Mouse (Mus musculus) limb, embryonic 14.5 days (tissue): Measurements from ENCODE around the gene Olfr393. TPM values are rescaled to one million over a fixed set of nuclear protein-coding genes. Genes with fewer than 3 reads are reported as not detected.

Source experiments
- ATAC-seq: fragments of 200-750 bp; cut with Nextera tagmentation; 2 replicates; pipeline ENCODE4 v1.8.0; 2017; ENCODE audit warnings: low read depth, moderate number of reproducible peaks, moderate TSS enrichment; ENCODE audit not compliant: low FRiP score
- DNase-seq: peaks from one replicate; pipeline ENCODE4 v3.0.0-alpha.2; 2015; ENCODE audit warnings: low spot score
- H3K27ac ChIP-seq: fragments of 300-500 bp; sonication (generic); replicated peaks from 2 replicates; pipeline ENCODE4 v1.5.1; 2014; ENCODE audit warnings: low read depth, mild to moderate bottlenecking, low read length, moderate library complexity, mixed read lengths
- H3K27me3 ChIP-seq: fragments of 300-500 bp; sonication (generic); 2 replicates; pipeline ENCODE4 v1.6.1; 2014; ENCODE audit warnings: low read length, mixed read lengths; ENCODE audit not compliant: control insufficient read depth, insufficient read depth
- H3K36me3 ChIP-seq: fragments of 300-500 bp; sonication (generic); 2 replicates; pipeline ENCODE4 v1.6.1; 2014; ENCODE audit warnings: mild to moderate bottlenecking, low read length, moderate library complexity, mixed read lengths; ENCODE audit not compliant: control insufficient read depth, insufficient read depth
- H3K4me1 ChIP-seq: fragments of 300-500 bp; sonication (generic); 2 replicates; pipeline ENCODE4 v1.6.1; 2014; ENCODE audit warnings: antibody characterized with exemption, low read length, mixed read lengths; ENCODE audit not compliant: control insufficient read depth, insufficient read depth
- H3K4me2 ChIP-seq: fragments of 300-500 bp; sonication (generic); replicated peaks from 2 replicates; pipeline ENCODE4 v1.6.1; 2014; ENCODE audit warnings: low read depth, mild to moderate bottlenecking, low read length, moderate library complexity; ENCODE audit not compliant: severe bottlenecking
- H3K4me3 ChIP-seq: fragments of 300-500 bp; sonication (generic); replicated peaks from 2 replicates; pipeline ENCODE4 v1.5.1; 2014; ENCODE audit warnings: low read length
- H3K9ac ChIP-seq: fragments of 300-500 bp; sonication (generic); 2 replicates; pipeline ENCODE4 v1.6.1; 2014; ENCODE audit warnings: mild to moderate bottlenecking, low read depth, low read length, moderate library complexity; ENCODE audit not compliant: severe bottlenecking
- H3K9me3 ChIP-seq: fragments of 300-500 bp; sonication (generic); 2 replicates; pipeline ENCODE4 v1.6.1; 2016; ENCODE audit warnings: low read length; ENCODE audit not compliant: control insufficient read depth
- POLR2A ChIP-seq: fragments of 200-500 bp; IDR thresholded peaks from 2 replicates; pipeline ENCODE4 v1.8.0; 2012; ENCODE audit warnings: inconsistent platforms, mild to moderate bottlenecking, moderate library complexity, borderline replicate concordance; ENCODE audit not compliant: insufficient read depth, insufficient read length; ENCODE audit errors: extremely low read depth
- WGBS: fragments of 180-500 bp; shearing (Covaris S2); extraction: QIAGEN DNeasy Blood & Tissue Kit; methylation state at CpG from one replicate; pipeline ENCODE4 v1.1.7; 2014; 5-methylcytosine and 5-hydroxymethylcytosine counted together
- polyA plus RNA-seq, 2 experiments: library from polyadenylated mRNA; depleted of rRNA in 1 of 2; stranded (reverse) in 1 of 2; unstranded in 1 of 2; fragments of >200 nt; fragmentation: Nextera tagmentation in 1 of 2; extraction: Ambion mirVana in 1 of 2; gene quantifications; 2 replicates each; pipeline versions ENCODE4 v1.2.1 to v1.2.3; 2012 to 2014

Olfr393 gene
- polyA plus RNA-seq (2012; rRNA removed) (not detected in 2 replicates), polyA plus RNA-seq (2014; fragmentation: Nextera tagmentation; extraction: Ambion mirVana) (not detected in 2 replicates)

DNA sequence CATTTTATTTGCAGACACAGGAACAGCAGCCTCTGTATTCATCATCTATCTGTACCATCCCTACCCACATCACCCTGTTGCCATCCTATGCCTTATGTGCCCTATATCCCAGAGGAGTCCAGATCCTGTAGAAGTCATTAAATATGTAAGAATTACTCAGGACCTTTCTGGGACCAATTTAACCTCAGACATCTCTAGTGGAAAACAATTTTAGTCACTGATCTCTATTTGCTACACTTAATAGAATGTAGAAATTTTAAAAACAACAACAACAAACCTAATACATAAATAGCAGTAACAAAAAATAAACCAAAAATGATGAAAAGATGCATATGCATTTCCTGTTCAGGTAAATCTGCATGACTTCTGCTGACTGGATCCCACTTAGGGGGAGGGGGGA lies at the start of gene Olfr393:
TSS of gene Olfr393 (minus strand) at position 101 of the 400 bp plus-strand sequence.
- ATAC-seq = no peak
- H3K4me3 ChIP-seq = no peak within 1 kb of the TSS

DNA sequence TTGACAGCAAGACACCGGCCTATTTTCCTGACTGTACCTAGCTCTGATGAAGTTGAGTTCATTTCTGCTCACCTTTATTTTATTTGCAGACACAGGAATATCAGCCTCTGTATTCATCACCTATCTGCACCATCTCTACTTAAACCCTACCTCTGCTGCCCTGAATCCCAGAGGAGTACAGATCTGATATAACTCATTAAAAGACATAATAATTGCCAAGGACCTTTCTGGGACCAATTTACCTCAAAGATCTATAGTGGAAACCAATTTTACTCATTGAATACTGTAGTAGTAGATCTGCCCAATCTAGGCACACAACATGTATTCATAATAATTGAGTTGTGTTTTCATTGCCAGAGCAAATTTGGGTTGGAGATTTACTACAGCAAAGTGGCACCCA lies 39.4 kb upstream of the Olfr393 start, which contains the start of gene Olfr394:
TSS of gene Olfr394 (minus strand) at position 101 of the 400 bp plus-strand sequence.
- Histone ChIP-seq H3K36me3 (no peaks in the 10 kb centered on the region), H3K4me3 (no peak within 1 kb of the TSS), H3K27me3 (no peaks in the 10 kb centered on the region), H3K4me1 (no peaks in the 10 kb centered on the region), H3K27ac (no peak within 1 kb of the TSS), H3K9ac (no peak within 1 kb of the TSS), H3K9me3 (no peaks in the 10 kb centered on the region), H3K4me2 (no peak within 1 kb of the TSS)
- no peak for DNase-seq
- WGBS = 86% methylated on average over 1 of the region's 1 CpGs
- no peak for TF ChIP-seq POLR2A
- ATAC-seq = no peak

More for the DNA sequence above, at the start of gene Olfr393:
- Histone ChIP-seq H3K4me1 (no peaks in the 10 kb centered on the region), H3K9me3 (no peaks in the 10 kb centered on the region), H3K36me3 (no peaks in the 10 kb centered on the region), H3K9ac (no peak within 1 kb of the TSS), H3K4me2 (no peak within 1 kb of the TSS), H3K27me3 (no peaks in the 10 kb centered on the region), H3K27ac (no peak within 1 kb of the TSS)
- TF ChIP-seq POLR2A = no peak
- no peak for DNase-seq

DNA sequence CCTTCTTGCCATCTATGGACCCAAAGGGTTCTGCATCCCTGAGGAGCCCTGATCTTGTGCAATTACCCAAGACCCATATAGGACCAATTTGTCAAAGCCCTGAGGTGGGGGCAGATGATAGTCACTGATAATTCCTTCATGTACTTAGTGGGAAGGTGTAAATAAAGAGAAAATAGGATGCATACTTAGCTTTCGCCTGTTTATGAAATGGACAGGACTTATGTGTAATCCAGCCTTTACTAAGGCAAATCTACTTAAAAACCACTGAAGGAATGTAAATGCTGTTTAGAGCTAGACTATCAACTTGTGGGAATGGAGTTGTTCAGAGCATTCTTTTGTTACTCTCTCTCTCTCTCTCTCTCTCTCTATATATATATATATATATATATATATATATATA lies 34.3 kb downstream of the Olfr393 start, which contains the start of gene Olfr392:
TSS of gene Olfr392 (minus strand) at position 101 of the 400 bp plus-strand sequence.
- Histone ChIP-seq H3K36me3 (no peaks in the 10 kb centered on the region), H3K9me3 (no peaks in the 10 kb centered on the region), H3K27me3 (no peaks in the 10 kb centered on the region), H3K27ac (no peak within 1 kb of the TSS), H3K4me1 (no peaks in the 10 kb centered on the region), H3K9ac (no peak within 1 kb of the TSS), H3K4me3 (no peak within 1 kb of the TSS), H3K4me2 (no peak within 1 kb of the TSS)
- DNase-seq = no peak
- 92% methylated on average over 1 of the region's 1 CpGs for WGBS
- no peak for ATAC-seq
- TF ChIP-seq POLR2A = no peak

DNA sequence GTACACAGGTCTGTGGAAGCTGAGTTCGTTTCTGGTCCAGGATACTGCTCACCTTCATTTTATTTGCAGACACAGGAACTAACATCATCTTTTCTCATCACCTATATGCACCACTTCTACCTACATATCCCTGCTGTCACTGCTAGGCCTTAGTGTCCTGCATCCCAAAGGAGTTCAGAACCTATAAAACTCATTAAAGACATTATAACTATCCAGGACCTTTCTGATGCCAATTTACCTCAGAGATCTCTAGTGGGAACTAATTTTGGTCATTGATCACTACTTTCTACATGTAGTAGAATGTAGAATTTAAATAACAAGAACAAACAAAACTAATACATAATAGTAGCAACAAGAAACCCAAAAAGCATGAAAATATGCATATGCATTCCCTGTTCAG lies 48.3 kb downstream of the Olfr393 start, which contains the start of gene Olfr391-ps:
TSS of gene Olfr391-ps (minus strand) at position 101 of the 400 bp plus-strand sequence.
- Histone ChIP-seq H3K36me3 (no peaks in the 10 kb centered on the region), H3K4me3 (no peak within 1 kb of the TSS), H3K9me3 (no peaks in the 10 kb centered on the region; the same call in 1 of the 2 replicates), H3K4me2 (no peak within 1 kb of the TSS), H3K4me1 (no peaks in the 10 kb centered on the region), H3K27ac (no peak within 1 kb of the TSS), H3K27me3 (no peaks in the 10 kb centered on the region), H3K9ac (no peak within 1 kb of the TSS)
- no peak for TF ChIP-seq POLR2A
- WGBS = 30% methylated on average over 1 of the region's 1 CpGs
- no peak for DNase-seq
- no peak for ATAC-seq

Other genes starting within 250 kb of the Olfr393 start
- gene Zfp735, start 162.7 kb downstream of the Olfr393 start, polyA plus RNA-seq (2012; rRNA removed) = not detected in 2 replicates
- gene Zfp735, start 162.7 kb downstream of the Olfr393 start, polyA plus RNA-seq (2014; fragmentation: Nextera tagmentation; extraction: Ambion mirVana) = not detected in 2 replicates
- not detected in 2 replicates for gene Olfr389, start 70.7 kb downstream of the Olfr393 start, polyA plus RNA-seq (2012; rRNA removed)
- gene Olfr389, start 70.7 kb downstream of the Olfr393 start, polyA plus RNA-seq (2014; fragmentation: Nextera tagmentation; extraction: Ambion mirVana) = not detected in 2 replicates
- gene Olfr390, start 68.5 kb downstream of the Olfr393 start, polyA plus RNA-seq (2012; rRNA removed) = not detected in 2 replicates
- not detected in 2 replicates for gene Olfr390, start 68.5 kb downstream of the Olfr393 start, polyA plus RNA-seq (2014; fragmentation: Nextera tagmentation; extraction: Ambion mirVana)
- not detected in 2 replicates for gene Olfr391-ps, start 48.4 kb downstream of the Olfr393 start, polyA plus RNA-seq (2012; rRNA removed)
- not detected in 2 replicates for gene Olfr391-ps, start 48.4 kb downstream of the Olfr393 start, polyA plus RNA-seq (2014; fragmentation: Nextera tagmentation; extraction: Ambion mirVana)
- not detected in 2 replicates for gene Olfr392, start 34.4 kb downstream of the Olfr393 start, polyA plus RNA-seq (2012; rRNA removed)
- not detected in 2 replicates for gene Olfr392, start 34.4 kb downstream of the Olfr393 start, polyA plus RNA-seq (2014; fragmentation: Nextera tagmentation; extraction: Ambion mirVana)
- gene Olfr394, start 39.3 kb upstream of the Olfr393 start, polyA plus RNA-seq (2012; rRNA removed) = not detected in 2 replicates
- gene Olfr394, start 39.3 kb upstream of the Olfr393 start, polyA plus RNA-seq (2014; fragmentation: Nextera tagmentation; extraction: Ambion mirVana) = not detected in 2 replicates
- not detected in 2 replicates for gene Olfr395, start 57.8 kb upstream of the Olfr393 start, polyA plus RNA-seq (2012; rRNA removed)
- not detected in 2 replicates for gene Olfr395, start 57.8 kb upstream of the Olfr393 start, polyA plus RNA-seq (2014; fragmentation: Nextera tagmentation; extraction: Ambion mirVana)
- not detected in 2 replicates for gene Olfr23, start 85.2 kb upstream of the Olfr393 start, polyA plus RNA-seq (2012; rRNA removed)
- gene Olfr23, start 85.2 kb upstream of the Olfr393 start, polyA plus RNA-seq (2014; fragmentation: Nextera tagmentation; extraction: Ambion mirVana) = not detected in 2 replicates
- not detected in 2 replicates for gene Olfr397, start 109.4 kb upstream of the Olfr393 start, polyA plus RNA-seq (2012; rRNA removed)
- gene Olfr397, start 109.4 kb upstream of the Olfr393 start, polyA plus RNA-seq (2014; fragmentation: Nextera tagmentation; extraction: Ambion mirVana) = not detected in 2 replicates
- not detected in 2 replicates for gene Olfr398, start 139.0 kb upstream of the Olfr393 start, polyA plus RNA-seq (2012; rRNA removed)
- gene Olfr398, start 139.0 kb upstream of the Olfr393 start, polyA plus RNA-seq (2014; fragmentation: Nextera tagmentation; extraction: Ambion mirVana) = not detected in 2 replicates
- gene Olfr139, start 205.1 kb upstream of the Olfr393 start, polyA plus RNA-seq (2012; rRNA removed) = not detected in 2 replicates
- gene Olfr139, start 205.1 kb upstream of the Olfr393 start, polyA plus RNA-seq (2014; fragmentation: Nextera tagmentation; extraction: Ambion mirVana) = not detected in 2 replicates
- not detected in 2 replicates for gene Olfr399, start 205.2 kb upstream of the Olfr393 start, polyA plus RNA-seq (2012; rRNA removed)
- gene Olfr399, start 205.2 kb upstream of the Olfr393 start, polyA plus RNA-seq (2014; fragmentation: Nextera tagmentation; extraction: Ambion mirVana) = not detected in 2 replicates
- gene Zfp616, start 218.5 kb upstream of the Olfr393 start, polyA plus RNA-seq (2012; rRNA removed) = not detected in 2 replicates
- not detected in 2 replicates for gene Zfp616, start 218.5 kb upstream of the Olfr393 start, polyA plus RNA-seq (2014; fragmentation: Nextera tagmentation; extraction: Ambion mirVana)